Mouse (Mus musculus) intestine, embryonic 16.5 days (tissue): ENCODE data around the gene Ccdc88c. TPM values are rescaled to one million over a fixed set of nuclear protein-coding genes. Genes with fewer than 3 reads are reported as not detected.
"Not testable (repeated sequence)": the region's sequence is repeated elsewhere in the genome, so short reads cannot be mapped to it uniquely, and the experiment has no call there.

ENCODE experiments used
- ATAC-seq: fragments of 200-750 bp; cut with Nextera tagmentation; 2 replicates; pipeline ENCODE4 v1.8.0; 2017; ENCODE audit warnings: moderate TSS enrichment, moderate library complexity
- H3K27ac ChIP-seq: fragments of 300-500 bp; sonication (generic); 2 replicates; pipeline ENCODE4 v1.5.1; 2014; ENCODE audit warnings: mild to moderate bottlenecking, low read length
- H3K27me3 ChIP-seq: fragments of 300-500 bp; sonication (generic); replicated peaks from 2 replicates; pipeline ENCODE4 v1.6.1; 2014; ENCODE audit warnings: low read length, control low read depth, mixed read lengths; ENCODE audit not compliant: control insufficient read depth, insufficient read depth
- H3K36me3 ChIP-seq: fragments of 300-500 bp; sonication (generic); 2 replicates; pipeline ENCODE4 v1.6.1; 2014; ENCODE audit warnings: low read length, control low read depth; ENCODE audit not compliant: control insufficient read depth, insufficient read depth
- H3K4me1 ChIP-seq: fragments of 300-500 bp; sonication (generic); 2 replicates; pipeline ENCODE4 v1.6.1; 2014; ENCODE audit warnings: low read length, control low read depth, mixed read lengths; ENCODE audit not compliant: control insufficient read depth, insufficient read depth
- H3K4me2 ChIP-seq: fragments of 300-500 bp; sonication (generic); 2 replicates; pipeline ENCODE4 v1.6.1; 2014; ENCODE audit warnings: low read depth, low read length, control low read depth
- H3K4me3 ChIP-seq: fragments of 300-500 bp; sonication (generic); 2 replicates; pipeline ENCODE4 v1.5.1; 2014; ENCODE audit warnings: mild to moderate bottlenecking, low read length
- H3K9ac ChIP-seq: fragments of 300-500 bp; sonication (generic); 2 replicates; pipeline ENCODE4 v1.6.1; 2014; ENCODE audit warnings: low read depth, low read length
- H3K9me3 ChIP-seq: fragments of 300-500 bp; sonication (generic); 2 replicates; pipeline ENCODE4 v1.6.1; 2016; ENCODE audit warnings: low read length, control low read depth; ENCODE audit not compliant: control insufficient read depth
- WGBS: fragments of 180-500 bp; shearing (Covaris S2); extraction: QIAGEN DNeasy Blood & Tissue Kit; methylation state at CpG from one replicate; pipeline ENCODE4 v1.1.7; 2014; 5-methylcytosine and 5-hydroxymethylcytosine counted together
- polyA plus RNA-seq: library from polyadenylated mRNA; unstranded; fragments of >200 nt; fragmentation: Nextera tagmentation; extraction: Ambion mirVana; gene quantifications from 2 replicates; pipeline ENCODE4 v1.2.1, GENCODE M21; 2015

The Ccdc88c gene
- polyA plus RNA-seq, 1 experiment from 2014 or later, result 13.1 TPM

GRCm38 (mm10) chr12:101020210-101021015 is 8.4 kb downstream of the Ccdc88c start:
- Histone ChIP-seq H3K4me2 (no peak overlapping the region), H3K4me1 (peaks cover 48% of the 10 kb centered on the region), H3K36me3 (no peaks in the 10 kb centered on the region), H3K27me3 (no peaks in the 10 kb centered on the region), H3K9ac (no peak overlapping the region), H3K27ac (no peak overlapping the region), H3K9me3 (no peaks in the 10 kb centered on the region), H3K4me3 (no peak overlapping the region)
- no peak for ATAC-seq
- 81% methylated on average over 15 of the region's 15 CpGs for WGBS

- Histone ChIP-seq H3K9me3 (no peaks in the 10 kb centered on the region), H3K4me1 (peaks cover 44% of the 10 kb centered on the region), H3K4me3 (no peak overlapping the region), H3K27me3 (no peaks in the 10 kb centered on the region), H3K27ac (no peak overlapping the region; the same call in 1 of the 2 replicates), H3K9ac (no peak overlapping the region), H3K4me2 (no peak overlapping the region), H3K36me3 (no peaks in the 10 kb centered on the region)
- WGBS, result 81% methylated on average over 7 of the region's 7 CpGs
- no peak for ATAC-seq
These were observed 9.4 kb downstream of the Ccdc88c start for GRCm38 (mm10) chr12:101019443-101019842.

GRCm38 (mm10) chr12:101019031-101019430 is 9.8 kb downstream of the Ccdc88c start:
- Histone ChIP-seq H3K9ac (no peak overlapping the region), H3K4me1 (peaks cover 48% of the 10 kb centered on the region), H3K27me3 (no peaks in the 10 kb centered on the region), H3K9me3 (no peaks in the 10 kb centered on the region), H3K4me3 (no peak overlapping the region), H3K27ac (peak overlapping the region; percentile 87), H3K36me3 (no peaks in the 10 kb centered on the region), H3K4me2 (peak overlapping the region; percentile 39)
- 63% methylated on average over 5 of the region's 5 CpGs for WGBS
- no peak for ATAC-seq

GRCm38 (mm10) chr12:101017971-101018371 is 10.9 kb downstream of the Ccdc88c start:
- no peaks in the 10 kb centered on the region for H3K9me3 ChIP-seq
- H3K4me3 ChIP-seq, result peak overlapping the region; percentile 17; the same call in 1 of the 2 replicates
- H3K4me2 ChIP-seq, result peak overlapping the region; percentile 39
- H3K4me1 ChIP-seq, result peaks cover 53% of the 10 kb centered on the region
- no peaks in the 10 kb centered on the region for H3K36me3 ChIP-seq
- peak overlapping the region; percentile 46 for H3K9ac ChIP-seq
- H3K27ac ChIP-seq, result peak overlapping the region; percentile 87
- 8% methylated on average over 6 of the region's 6 CpGs for WGBS
- ATAC-seq, result peak; percentile 22
- H3K27me3 ChIP-seq, result no peaks in the 10 kb centered on the region

- Histone ChIP-seq H3K4me2 (no peak overlapping the region), H3K27ac (peak overlapping the region; percentile 83), H3K4me3 (no peak overlapping the region), H3K36me3 (no peaks in the 10 kb centered on the region), H3K9me3 (no peaks in the 10 kb centered on the region), H3K4me1 (peaks cover 62% of the 10 kb centered on the region), H3K27me3 (no peaks in the 10 kb centered on the region), H3K9ac (peak overlapping the region; percentile 6; the same call in 1 of the 2 replicates)
- no peak for ATAC-seq
- 53% methylated on average over 5 of the region's 5 CpGs for WGBS
These were observed 12.4 kb downstream of the Ccdc88c start for GRCm38 (mm10) chr12:101016412-101016928.

GRCm38 (mm10) chr12:101015926-101016325 is 12.9 kb downstream of the Ccdc88c start:
- WGBS, result 50% methylated on average over 4 of the region's 4 CpGs
- Histone ChIP-seq H3K36me3 (no peaks in the 10 kb centered on the region), H3K9ac (0 out of 2 replicates have a peak overlapping the region, but pooled peaks have one; percentile 5), H3K9me3 (no peaks in the 10 kb centered on the region), H3K27ac (peak overlapping the region; percentile 83), H3K4me2 (no peak overlapping the region), H3K27me3 (no peaks in the 10 kb centered on the region), H3K4me3 (no peak overlapping the region), H3K4me1 (peaks cover 67% of the 10 kb centered on the region)
- ATAC-seq, result peak; percentile 52

- 0 out of 2 replicates have a peak overlapping the region, but pooled peaks have one; percentile 15 for H3K9ac ChIP-seq
- no peaks in the 10 kb centered on the region for H3K36me3 ChIP-seq
- H3K9me3 ChIP-seq, result no peaks in the 10 kb centered on the region
- ATAC-seq, result no peak
- 78% methylated on average over 11 of the region's 11 CpGs for WGBS
- peaks cover 70% of the 10 kb centered on the region for H3K4me1 ChIP-seq
- 0 out of 2 replicates have a peak overlapping the region, but pooled peaks have one; percentile 3 for H3K4me2 ChIP-seq
- H3K4me3 ChIP-seq, result no peak overlapping the region
- H3K27ac ChIP-seq, result peak overlapping the region; percentile 83
- no peaks in the 10 kb centered on the region for H3K27me3 ChIP-seq
These were observed 13.7 kb downstream of the Ccdc88c start for GRCm38 (mm10) chr12:101015165-101015560.

GRCm38 (mm10) chr12:101014549-101015164 is 14.2 kb downstream of the Ccdc88c start:
- peaks cover 73% of the 10 kb centered on the region for H3K4me1 ChIP-seq
- 0 out of 2 replicates have a peak overlapping the region, but pooled peaks have one; percentile 16 for H3K9ac ChIP-seq
- H3K36me3 ChIP-seq, result no peaks in the 10 kb centered on the region
- no peaks in the 10 kb centered on the region for H3K27me3 ChIP-seq
- peak; percentile 32 for ATAC-seq
- 53% methylated on average over 10 of the region's 10 CpGs for WGBS
- H3K4me2 ChIP-seq, result 0 out of 2 replicates have a peak overlapping the region, but pooled peaks have one; percentile 3
- no peak overlapping the region for H3K4me3 ChIP-seq
- H3K27ac ChIP-seq, result peak overlapping the region; percentile 83
- no peaks in the 10 kb centered on the region for H3K9me3 ChIP-seq

- ATAC-seq, H3K9ac ChIP-seq, H3K4me3 ChIP-seq, H3K27me3 ChIP-seq, H3K36me3 ChIP-seq, H3K4me2 ChIP-seq, H3K9me3 ChIP-seq: not testable (repeated sequence)
- Histone ChIP-seq H3K4me1 (peaks cover 73% of the 10 kb centered on the region), H3K27ac (peak overlapping the region; percentile 83)
- WGBS, result 90% methylated on average over 9 of the region's 9 CpGs
These were observed 15.2 kb downstream of the Ccdc88c start for GRCm38 (mm10) chr12:101013668-101014067.
